Mouse (Mus musculus) limb, embryonic 10.5 days (tissue): ENCODE data around the gene 1810046K07Rik. TPM values are rescaled to one million over a fixed set of nuclear protein-coding genes. Genes with fewer than 3 reads are reported as not detected.

Experiments
- DNase-seq: peaks from one replicate; pipeline ENCODE4 v3.0.0-alpha.2; 2017; ENCODE audit warnings: low spot score
- H3K27ac ChIP-seq: fragments of 300-500 bp; sonication (generic); 2 replicates; pipeline ENCODE4 v1.5.1; 2016; ENCODE audit warnings: mild to moderate bottlenecking
- H3K27me3 ChIP-seq: fragments of 300-500 bp; sonication (generic); 2 replicates; pipeline ENCODE4 v1.6.1; 2016; ENCODE audit warnings: low read depth, mild to moderate bottlenecking; ENCODE audit not compliant: poor library complexity, severe bottlenecking
- H3K36me3 ChIP-seq: fragments of 300-500 bp; sonication (generic); 2 replicates; pipeline ENCODE4 v1.6.1; 2016; ENCODE audit warnings: mild to moderate bottlenecking, moderate library complexity
- H3K4me1 ChIP-seq: fragments of 300-500 bp; sonication (generic); 2 replicates; pipeline ENCODE4 v1.6.1; 2016
- H3K4me3 ChIP-seq: fragments of 300-500 bp; sonication (generic); 2 replicates; pipeline ENCODE4 v1.5.1; 2016; ENCODE audit warnings: mild to moderate bottlenecking, moderate library complexity
- H3K9me3 ChIP-seq: fragments of 300-500 bp; sonication (generic); replicated peaks from 2 replicates; pipeline ENCODE4 v1.6.1; 2016; ENCODE audit warnings: mild to moderate bottlenecking
- WGBS: fragments of 180-500 bp; shearing (Covaris S2); methylation state at CpG from one replicate; pipeline ENCODE4 v1.1.7; 2016; 5-methylcytosine and 5-hydroxymethylcytosine counted together
- polyA plus RNA-seq: library from polyadenylated mRNA; unstranded; fragments of >200 nt; fragmentation: Nextera tagmentation; extraction: Ambion mirVana; gene quantifications from 2 replicates; pipeline ENCODE4 v1.2.1, GENCODE M21; 2016

The 1810046K07Rik gene
- polyA plus RNA-seq, 1 experiment from 2014 or later, result not detected

DNA sequence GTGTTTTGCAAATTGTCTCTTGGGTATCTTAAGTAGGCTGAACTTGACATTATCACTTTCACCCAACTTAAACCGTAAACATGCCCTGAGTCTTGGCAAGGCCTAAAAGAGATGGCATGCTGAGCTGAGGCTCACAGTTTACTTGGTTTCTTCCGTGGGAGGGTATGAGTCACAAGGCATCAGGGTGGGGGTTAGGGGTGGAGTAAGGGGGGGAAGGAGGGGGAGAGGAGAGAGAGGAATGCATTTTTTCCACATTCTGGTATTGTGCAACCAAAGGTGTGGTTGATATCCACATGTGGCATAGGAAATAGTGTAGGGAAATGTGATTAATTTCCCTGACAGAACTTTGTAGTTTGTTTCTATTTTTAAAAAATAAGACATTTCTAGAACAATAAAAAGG lies 42.6 kb downstream of the 1810046K07Rik start:
- 74% methylated on average over 2 of the region's 2 CpGs for WGBS

DNA sequence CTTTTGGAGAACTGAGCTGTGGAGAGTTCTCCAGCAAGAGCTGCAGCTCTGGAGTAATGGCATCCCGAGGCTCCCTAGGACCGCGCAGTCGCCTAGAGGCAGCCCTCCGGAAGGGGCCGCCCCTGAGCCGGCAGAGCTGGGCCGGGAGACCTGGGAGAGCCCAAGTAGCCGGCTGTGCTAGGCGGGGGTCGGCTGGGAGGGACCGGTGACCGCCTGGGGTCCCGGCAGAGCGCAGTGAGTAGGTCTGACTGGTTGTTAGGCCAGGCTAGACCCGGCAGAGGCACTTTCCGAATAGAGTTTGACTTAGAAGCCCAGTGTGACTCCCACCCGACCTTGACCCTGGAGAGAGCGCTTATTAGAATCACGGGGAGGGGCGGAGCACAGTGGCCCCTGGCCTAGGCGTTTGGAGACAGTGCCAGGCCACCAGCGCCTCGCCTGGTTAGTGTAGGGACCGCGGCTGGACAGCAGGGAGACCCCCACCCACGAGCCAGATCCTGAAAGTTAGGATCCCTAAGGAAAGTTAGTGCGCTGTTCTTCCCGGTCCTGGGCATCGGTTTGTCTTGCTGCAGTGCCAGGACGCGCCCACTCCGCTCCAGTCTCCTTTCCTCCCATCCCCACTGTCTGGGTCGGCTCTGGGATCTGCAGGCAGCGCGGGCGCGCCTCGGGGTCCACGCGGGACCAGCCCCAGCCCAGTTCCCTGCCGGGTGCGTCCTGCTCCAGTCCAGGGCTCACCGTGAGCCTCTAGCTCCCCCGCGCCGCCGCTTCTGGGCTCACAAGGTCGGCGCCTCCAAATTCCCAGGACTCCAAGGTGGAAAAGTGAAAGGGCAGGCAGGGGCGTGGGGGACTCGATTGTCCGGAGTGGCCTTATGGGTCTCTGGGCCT lies 50.0 kb downstream of the 1810046K07Rik start, which contains the start of gene Colca2:
Colca2 (minus strand) TSS at position 70 of the 882 bp plus-strand sequence.
- peaks cover 31% of the 10 kb centered on the region for H3K27me3 ChIP-seq

More for the DNA sequence above, 42.6 kb downstream of the 1810046K07Rik start:
- Histone ChIP-seq H3K27ac (no peak overlapping the region), H3K27me3 (peaks cover 5% of the 10 kb centered on the region; the same call in 1 of the 2 replicates), H3K9me3 (no peaks in the 10 kb centered on the region), H3K4me1 (no peaks in the 10 kb centered on the region), H3K36me3 (no peaks in the 10 kb centered on the region), H3K4me3 (no peak overlapping the region)
- no peak for DNase-seq

DNA sequence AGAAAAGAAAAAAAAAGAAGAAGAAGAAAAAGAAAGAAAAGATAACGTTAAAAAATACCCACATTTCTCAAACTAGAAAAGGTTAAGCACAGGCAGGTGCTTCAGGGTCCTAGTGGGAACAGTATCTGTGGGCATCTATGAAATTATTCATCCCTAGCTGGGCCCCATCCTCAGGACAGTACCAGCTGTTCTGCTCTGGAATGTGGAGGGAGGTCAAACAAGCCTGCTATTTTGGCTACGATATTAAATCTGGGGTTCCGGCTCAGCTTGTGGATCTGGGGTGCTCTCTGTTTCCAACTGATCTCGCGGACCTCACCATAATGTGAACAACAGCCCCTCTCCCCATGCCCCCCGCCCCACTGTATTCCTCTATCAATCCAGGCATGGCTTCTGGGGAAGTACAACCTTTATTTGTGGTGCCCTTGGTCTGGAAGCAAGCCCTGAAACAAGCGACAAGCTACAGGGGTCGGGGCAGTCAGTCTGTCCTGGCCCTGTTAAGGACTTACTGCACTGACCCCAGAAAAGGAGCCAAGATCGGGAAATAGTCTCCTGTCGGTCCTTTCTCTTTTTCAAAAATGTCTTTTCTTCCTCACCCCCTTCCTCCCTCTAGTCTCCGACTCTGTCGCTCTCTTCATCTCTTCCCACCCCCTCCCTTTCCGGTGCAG lies 50.8 kb downstream of the 1810046K07Rik start:
- H3K27me3 ChIP-seq, result peaks cover 33% of the 10 kb centered on the region

More for the DNA sequence above, 50.0 kb downstream of the 1810046K07Rik start, which contains the start of gene Colca2:
- H3K4me3 ChIP-seq, result peak within 1 kb of the TSS; percentile 72
- DNase-seq, result peak; percentile 85
- no peaks in the 10 kb centered on the region for H3K9me3 ChIP-seq
- H3K4me1 ChIP-seq, result peaks cover 17% of the 10 kb centered on the region
- no peaks in the 10 kb centered on the region for H3K36me3 ChIP-seq
- WGBS, result under 1% methylated on average over 53 of the region's 53 CpGs
- peak within 1 kb of the TSS; percentile 86 for H3K27ac ChIP-seq

DNA sequence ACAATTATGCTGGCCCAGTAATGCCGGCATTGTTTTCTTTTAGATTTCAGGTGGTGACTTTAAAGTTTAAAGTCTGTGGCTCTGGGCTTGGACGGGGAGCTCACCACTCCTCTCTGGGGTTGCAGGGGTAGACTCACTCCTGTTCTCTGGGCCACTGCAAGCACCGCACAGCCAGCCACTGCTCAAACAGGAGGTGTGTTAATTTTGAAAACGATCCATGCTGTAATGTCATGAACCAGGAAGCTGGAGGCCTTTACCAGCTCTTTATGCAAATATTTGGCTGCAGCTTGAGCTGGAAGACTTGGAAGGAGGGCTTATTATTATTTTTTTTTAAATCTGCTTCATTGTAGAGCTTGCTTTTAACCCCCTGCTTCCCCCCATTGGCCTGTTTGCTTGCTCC lies 54.0 kb downstream of the 1810046K07Rik start:
- Histone ChIP-seq H3K36me3 (no peaks in the 10 kb centered on the region), H3K27me3 (peaks cover 17% of the 10 kb centered on the region), H3K4me3 (no peak overlapping the region), H3K27ac (no peak overlapping the region), H3K9me3 (no peaks in the 10 kb centered on the region), H3K4me1 (peaks cover 17% of the 10 kb centered on the region)
- WGBS, result 41% methylated on average over 4 of the region's 4 CpGs
- DNase-seq, result no peak

More for the DNA sequence above, 50.8 kb downstream of the 1810046K07Rik start:
- Histone ChIP-seq H3K4me1 (peaks cover 17% of the 10 kb centered on the region), H3K27ac (peak overlapping the region; percentile 86), H3K9me3 (no peaks in the 10 kb centered on the region), H3K4me3 (peak overlapping the region; percentile 72), H3K36me3 (no peaks in the 10 kb centered on the region)
- no peak for DNase-seq
- 22% methylated on average over 13 of the region's 13 CpGs for WGBS

DNA sequence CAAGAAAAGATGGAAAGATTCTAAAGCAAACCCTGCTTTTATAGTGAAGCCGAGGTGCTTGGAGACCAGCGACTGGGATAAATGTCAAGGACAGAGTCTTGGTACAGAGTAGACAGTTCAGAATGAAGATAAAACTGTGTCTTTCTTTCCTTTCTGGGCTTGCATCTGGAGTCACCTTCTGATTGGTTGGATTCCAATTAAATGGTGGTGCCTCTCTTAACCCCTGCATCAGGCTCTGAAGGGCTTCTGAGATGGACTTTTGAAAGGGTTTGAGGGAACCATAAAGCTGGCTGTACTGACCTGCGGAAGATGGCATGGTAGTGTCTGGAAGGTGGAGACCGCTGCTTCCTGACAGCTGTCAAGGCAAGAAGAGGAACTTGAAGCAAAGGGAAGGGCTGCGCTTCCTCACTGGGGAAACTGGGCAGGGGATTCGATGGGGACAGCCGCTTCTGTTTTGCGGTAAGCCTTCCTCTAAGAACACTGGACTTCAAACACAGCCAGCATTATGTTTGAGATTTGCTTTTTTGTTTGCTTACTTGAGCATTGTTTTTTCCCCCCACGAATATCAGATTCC lies 55.0 kb downstream of the 1810046K07Rik start:
- Histone ChIP-seq H3K27me3 (0 out of 2 replicates have a peak, but pooled peaks cover 7% of the 10 kb centered on the region), H3K27ac (no peak overlapping the region), H3K9me3 (no peaks in the 10 kb centered on the region), H3K4me1 (peaks cover 9% of the 10 kb centered on the region), H3K36me3 (no peaks in the 10 kb centered on the region), H3K4me3 (no peak overlapping the region)
- DNase-seq, result no peak
- 65% methylated on average over 9 of the region's 9 CpGs for WGBS

DNA sequence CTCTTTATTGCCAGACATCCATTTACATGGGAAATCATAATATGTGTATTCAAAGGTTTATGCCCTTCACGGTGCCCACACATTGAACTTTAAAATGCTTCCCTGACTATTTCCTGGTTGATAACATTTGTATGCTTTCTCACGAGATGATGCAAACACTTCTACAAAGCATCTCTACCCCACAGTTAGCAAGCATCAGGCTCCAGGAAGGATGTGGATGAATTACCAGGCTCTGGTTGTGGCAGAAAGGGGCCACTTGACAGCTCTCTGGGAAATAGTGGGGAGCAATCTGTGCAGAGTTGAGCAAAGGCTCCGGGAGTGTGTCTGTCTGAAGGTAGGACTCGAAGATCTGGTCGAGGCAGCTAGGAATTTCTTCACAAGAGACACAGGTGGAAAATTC lies 56.6 kb downstream of the 1810046K07Rik start:
- Histone ChIP-seq H3K9me3 (no peaks in the 10 kb centered on the region), H3K4me3 (no peak overlapping the region), H3K27ac (no peak overlapping the region), H3K4me1 (no peaks in the 10 kb centered on the region), H3K27me3 (0 out of 2 replicates have a peak, but pooled peaks cover 3% of the 10 kb centered on the region), H3K36me3 (no peaks in the 10 kb centered on the region)
- DNase-seq, result no peak
- 79% methylated on average over 5 of the region's 5 CpGs for WGBS

DNA sequence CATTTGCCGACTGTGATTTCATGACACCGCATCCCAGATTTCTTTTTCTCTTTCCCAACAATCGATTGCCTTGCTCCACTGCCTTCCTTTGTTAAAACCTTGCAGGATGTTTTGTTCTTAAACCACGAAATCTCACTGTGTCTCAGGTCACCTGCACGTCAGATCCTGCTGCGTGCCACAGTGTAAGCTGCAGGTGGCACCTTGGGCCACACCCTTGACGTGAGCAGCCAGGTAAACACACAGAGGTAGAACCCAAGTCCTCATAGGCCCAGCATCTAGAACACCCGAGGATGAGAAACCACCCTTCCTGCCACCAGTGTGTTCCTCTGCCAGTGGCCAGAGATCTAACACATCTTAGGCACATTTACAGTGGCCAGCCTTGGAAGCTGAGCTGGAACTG lies 57.6 kb downstream of the 1810046K07Rik start:
- WGBS, result 84% methylated on average over 8 of the region's 8 CpGs
- DNase-seq, result no peak
- no peaks in the 10 kb centered on the region for H3K9me3 ChIP-seq
- H3K27ac ChIP-seq, result no peak overlapping the region
- H3K4me1 ChIP-seq, result no peaks in the 10 kb centered on the region
- no peaks in the 10 kb centered on the region for H3K36me3 ChIP-seq
- no peak overlapping the region for H3K4me3 ChIP-seq
- 0 out of 2 replicates have a peak, but pooled peaks cover 3% of the 10 kb centered on the region for H3K27me3 ChIP-seq

DNA sequence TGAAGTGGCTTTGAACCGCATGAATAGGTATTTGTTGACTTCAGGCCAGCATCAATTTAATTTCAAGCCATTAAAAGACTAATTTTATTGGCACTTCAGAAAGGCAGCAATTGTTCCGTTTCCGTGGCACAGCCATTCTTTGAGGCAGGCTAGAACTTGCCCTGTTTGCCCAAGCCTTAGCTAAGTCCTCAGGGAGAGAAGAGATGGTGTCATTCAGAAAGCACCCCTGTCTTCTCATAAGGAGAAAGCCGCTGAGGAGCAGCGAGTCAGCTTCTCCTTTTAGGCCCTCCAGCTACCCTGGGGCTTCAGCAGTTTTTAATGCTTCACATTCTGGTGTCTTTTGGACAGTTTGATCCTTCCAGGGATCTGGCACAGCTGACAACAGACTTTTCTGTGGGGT lies 59.9 kb downstream of the 1810046K07Rik start:
- WGBS, result 84% methylated on average over 5 of the region's 5 CpGs
- no peak for DNase-seq
- H3K36me3 ChIP-seq, result no peaks in the 10 kb centered on the region

DNA sequence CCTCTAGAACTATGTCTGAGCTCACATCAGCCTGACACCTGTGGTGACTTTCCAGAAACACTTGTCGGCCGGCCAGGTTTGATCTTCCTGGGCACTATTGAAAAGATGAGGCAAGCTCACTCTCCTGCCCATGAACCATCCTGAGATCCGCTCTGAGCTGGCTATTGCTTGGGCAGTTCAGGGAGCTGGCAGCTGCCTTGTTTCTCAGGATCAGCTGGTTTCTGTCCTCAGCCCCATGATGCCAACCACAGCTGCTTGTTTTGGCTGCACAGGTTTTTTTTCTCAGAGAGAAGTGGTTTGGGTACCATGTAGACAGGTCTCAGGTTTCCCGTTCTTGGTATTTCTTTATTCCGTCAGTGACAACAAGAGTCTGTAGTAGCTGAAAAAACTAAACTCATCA lies 70.3 kb downstream of the 1810046K07Rik start:
- Histone ChIP-seq H3K36me3 (no peaks in the 10 kb centered on the region), H3K4me3 (no peak overlapping the region), H3K27me3 (no peaks in the 10 kb centered on the region), H3K9me3 (no peaks in the 10 kb centered on the region), H3K4me1 (no peaks in the 10 kb centered on the region), H3K27ac (no peak overlapping the region)
- no peak for DNase-seq
- 93% methylated on average over 5 of the region's 5 CpGs for WGBS

More for the DNA sequence above, 59.9 kb downstream of the 1810046K07Rik start:
- no peaks in the 10 kb centered on the region for H3K4me1 ChIP-seq
- H3K27ac ChIP-seq, result no peak overlapping the region
- no peak overlapping the region for H3K4me3 ChIP-seq
- 0 out of 2 replicates have a peak, but pooled peaks cover 3% of the 10 kb centered on the region for H3K27me3 ChIP-seq
- no peaks in the 10 kb centered on the region for H3K9me3 ChIP-seq

DNA sequence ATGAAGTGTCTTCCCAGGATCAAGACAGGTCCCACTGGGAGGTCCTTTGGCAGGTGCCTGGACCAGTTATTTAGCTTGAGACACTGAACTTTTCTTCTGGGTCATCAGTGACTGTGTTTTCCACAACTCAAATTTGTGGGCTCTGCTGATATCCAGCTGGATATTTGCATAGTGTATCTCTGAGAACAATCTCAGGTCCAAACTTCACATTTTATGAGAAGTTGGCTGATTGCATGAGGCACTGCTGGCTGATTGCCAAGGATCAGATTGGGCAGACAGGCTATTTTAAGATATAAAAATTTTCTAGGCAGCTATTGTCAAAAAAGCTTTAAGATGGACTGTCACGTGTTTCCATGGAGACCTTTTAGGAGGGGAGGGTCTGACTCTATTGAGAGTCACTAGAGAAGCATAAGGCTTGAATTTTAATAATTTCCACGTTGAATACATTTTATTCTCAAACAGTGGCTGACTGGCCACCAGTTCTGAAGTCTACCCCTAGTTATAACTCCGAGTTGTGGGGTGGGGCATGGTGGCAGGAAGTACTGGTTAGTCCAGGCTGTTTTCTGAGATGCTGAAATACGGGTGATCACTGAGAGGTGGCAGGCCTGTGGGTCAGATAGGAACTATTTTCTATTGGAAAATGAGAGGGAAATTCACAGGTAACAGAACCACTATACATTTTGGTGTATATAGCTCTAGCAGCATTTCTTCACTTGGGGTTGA lies 71.8 kb downstream of the 1810046K07Rik start:
- Histone ChIP-seq H3K4me3 (no peak overlapping the region), H3K9me3 (no peaks in the 10 kb centered on the region), H3K4me1 (peaks cover 4% of the 10 kb centered on the region), H3K27me3 (no peaks in the 10 kb centered on the region), H3K36me3 (no peaks in the 10 kb centered on the region), H3K27ac (no peak overlapping the region)
- 78% methylated on average over 4 of the region's 4 CpGs for WGBS
- DNase-seq, result no peak
